Mouse (Mus musculus) hindbrain, embryonic 10.5 days (tissue): ENCODE results near the gene Akap7. TPM values are rescaled to one million over a fixed set of nuclear protein-coding genes. Genes with fewer than 3 reads are reported as not detected.
A peak's percentile ranks its signal among the peaks of the same experiment; 100 is the strongest.
"Not testable (repeated sequence)": the region's sequence is repeated elsewhere in the genome, so short reads cannot be mapped to it uniquely, and the experiment has no call there.

Source experiments
- DNase-seq: peaks from one replicate; pipeline ENCODE4 v3.0.0-alpha.2; 2017; ENCODE audit warnings: low spot score
- H3K27ac ChIP-seq: fragments of 300-500 bp; sonication (generic); 2 replicates; pipeline ENCODE4 v1.5.1; 2016; ENCODE audit warnings: mild to moderate bottlenecking, moderate library complexity
- H3K27me3 ChIP-seq: fragments of 300-500 bp; sonication (generic); 2 replicates; pipeline ENCODE4 v1.6.1; 2016; ENCODE audit warnings: mild to moderate bottlenecking; ENCODE audit not compliant: poor library complexity, insufficient read depth, severe bottlenecking
- H3K36me3 ChIP-seq: fragments of 300-500 bp; sonication (generic); 2 replicates; pipeline ENCODE4 v1.6.1; 2016; ENCODE audit warnings: mild to moderate bottlenecking, moderate library complexity
- H3K4me1 ChIP-seq: fragments of 300-500 bp; sonication (generic); replicated peaks from 2 replicates; pipeline ENCODE4 v1.6.1; 2016; ENCODE audit warnings: mild to moderate bottlenecking
- H3K4me3 ChIP-seq: fragments of 300-500 bp; sonication (generic); 2 replicates; pipeline ENCODE4 v1.5.1; 2016; ENCODE audit warnings: mild to moderate bottlenecking, moderate library complexity
- H3K9me3 ChIP-seq: fragments of 300-500 bp; sonication (generic); 2 replicates; pipeline ENCODE4 v1.6.1; 2016; ENCODE audit warnings: mild to moderate bottlenecking, moderate library complexity
- WGBS: fragments of 180-500 bp; shearing (Covaris S2); methylation state at CpG from one replicate; pipeline ENCODE4 v1.1.7; 2016; 5-methylcytosine and 5-hydroxymethylcytosine counted together
- polyA plus RNA-seq: library from polyadenylated mRNA; unstranded; fragments of >200 nt; fragmentation: Nextera tagmentation; extraction: Ambion mirVana; gene quantifications from 2 replicates; pipeline ENCODE4 v1.2.1, GENCODE M21; 2016

Gene Akap7
- polyA plus RNA-seq, 1 experiment from 2014 or later = 16.3 TPM

DNA sequence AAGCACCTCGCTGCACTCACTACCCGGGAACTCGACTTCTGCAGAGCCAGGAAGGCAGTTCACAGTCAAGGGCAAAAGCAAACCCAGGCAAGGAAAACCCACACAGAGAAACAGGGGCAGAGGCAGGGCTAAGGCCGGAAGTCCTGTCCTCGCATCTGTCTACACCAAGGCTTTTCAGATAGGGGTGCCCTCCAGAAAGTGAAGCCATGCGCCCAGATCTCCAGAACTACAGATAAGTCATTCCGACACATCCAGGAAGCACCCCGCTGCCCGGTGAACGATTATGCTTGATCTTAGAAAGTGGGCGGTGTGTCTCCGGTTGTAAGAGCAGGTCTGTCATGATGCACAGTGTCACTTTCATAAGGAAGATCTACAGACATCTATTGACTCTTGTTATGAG is 109.1 kb downstream of the Akap7 start:
- Histone ChIP-seq H3K9me3 (no peaks in the 10 kb centered on the region), H3K27ac (no peak overlapping the region), H3K36me3 (no peaks in the 10 kb centered on the region), H3K27me3 (peaks cover 17% of the 10 kb centered on the region), H3K4me3 (no peak overlapping the region), H3K4me1 (peaks cover 9% of the 10 kb centered on the region)
- 82% methylated on average over 12 of the region's 12 CpGs for WGBS
- no peak for DNase-seq

DNA sequence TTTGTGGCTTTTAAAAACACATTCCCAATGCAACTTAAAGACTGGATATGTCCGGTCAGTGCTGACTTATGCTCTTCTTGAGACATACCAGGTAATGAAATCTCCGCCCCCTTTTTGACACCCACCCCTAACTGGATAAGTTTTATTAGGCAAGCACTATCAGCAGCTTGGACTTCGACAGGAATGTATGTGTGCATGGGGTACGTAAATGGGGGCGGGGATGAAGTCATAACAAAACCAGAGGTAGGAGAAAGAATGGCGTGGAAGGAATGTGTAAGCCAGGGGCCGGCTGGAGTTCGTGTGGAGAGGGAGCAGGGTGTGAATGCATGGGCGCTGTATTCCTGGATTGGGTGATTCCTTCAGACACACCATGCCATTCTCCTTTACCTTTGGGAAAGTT is 109.6 kb downstream of the Akap7 start:
- Histone ChIP-seq H3K9me3 (no peaks in the 10 kb centered on the region), H3K27me3 (peaks cover 17% of the 10 kb centered on the region)
- WGBS = 76% methylated on average over 9 of the region's 9 CpGs

DNA sequence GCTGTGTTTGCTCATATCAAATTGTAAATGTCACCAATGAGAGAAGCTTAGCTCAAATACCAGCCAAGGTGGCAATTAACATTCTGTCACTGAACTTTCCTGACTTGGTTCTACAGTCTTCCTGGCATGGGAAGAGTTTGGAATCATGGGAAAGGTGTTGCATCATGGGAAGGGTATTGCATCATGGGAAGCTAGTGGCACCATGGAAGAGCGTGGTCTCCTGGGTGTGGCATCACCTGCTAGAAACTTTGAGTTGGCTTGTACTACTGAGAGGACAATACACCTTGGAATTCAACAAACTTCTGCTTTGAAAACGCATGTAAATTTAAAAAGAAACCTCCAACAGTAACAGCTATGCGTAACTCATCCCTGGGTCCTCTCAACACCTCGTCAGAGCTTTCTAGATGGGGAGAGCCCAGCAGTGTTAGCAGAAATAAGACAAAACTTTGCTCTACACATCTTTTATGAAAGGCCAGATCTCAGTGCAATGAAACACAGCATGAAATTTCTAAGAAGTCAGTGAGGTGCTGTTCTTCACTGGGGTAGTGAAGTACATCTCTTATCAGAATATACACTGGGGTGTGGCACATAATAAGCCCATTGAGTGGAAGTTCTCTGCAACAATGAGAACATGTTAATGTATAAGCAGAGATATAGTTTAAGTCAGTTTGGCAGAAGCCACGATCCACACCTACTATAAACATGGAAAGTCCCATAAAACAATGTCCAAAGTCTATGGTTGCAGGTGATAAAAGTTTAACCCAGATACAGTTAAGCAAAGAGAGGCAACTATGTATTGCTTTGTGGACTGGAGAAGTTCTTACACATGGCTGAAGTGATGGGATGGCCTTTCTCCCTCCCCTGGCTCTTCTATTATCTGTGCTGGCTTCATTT is 115.2 kb downstream of the Akap7 start:
- Histone ChIP-seq H3K36me3 (no peaks in the 10 kb centered on the region), H3K4me3 (no peak overlapping the region), H3K4me1 (no peaks in the 10 kb centered on the region), H3K27ac (no peak overlapping the region), H3K9me3 (no peaks in the 10 kb centered on the region), H3K27me3 (no peaks in the 10 kb centered on the region)
- 88% methylated on average over 5 of the region's 5 CpGs for WGBS
- DNase-seq = no peak

More for the DNA sequence above, 109.6 kb downstream of the Akap7 start:
- H3K4me1 ChIP-seq = peaks cover 9% of the 10 kb centered on the region
- H3K4me3 ChIP-seq = no peak overlapping the region
- DNase-seq = no peak
- H3K27ac ChIP-seq = no peak overlapping the region
- H3K36me3 ChIP-seq = no peaks in the 10 kb centered on the region

DNA sequence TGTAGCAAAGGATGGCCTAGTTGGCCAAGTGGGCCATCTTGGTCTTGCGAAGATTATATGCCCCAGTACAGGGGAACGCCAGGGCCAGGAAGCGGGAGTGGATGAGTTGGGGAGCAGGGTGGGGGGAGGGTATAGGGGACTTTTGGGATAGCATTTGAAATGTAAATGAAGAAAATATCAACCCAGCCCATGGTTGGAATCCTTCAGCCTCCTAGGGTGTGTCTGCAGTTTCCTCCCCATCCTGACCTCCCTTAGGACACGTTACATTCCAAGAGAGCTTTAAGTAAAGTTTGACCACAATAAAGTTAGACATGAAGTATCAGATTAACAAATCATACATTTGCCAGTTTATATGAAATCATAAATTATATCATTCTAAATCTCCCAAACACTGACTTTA is 116.5 kb downstream of the Akap7 start:
- Histone ChIP-seq H3K27me3 (no peaks in the 10 kb centered on the region), H3K27ac (no peak overlapping the region), H3K4me3 (no peak overlapping the region), H3K9me3 (no peaks in the 10 kb centered on the region), H3K36me3 (no peaks in the 10 kb centered on the region), H3K4me1 (no peaks in the 10 kb centered on the region)
- no peak for DNase-seq
- 99% methylated on average over 4 of the region's 4 CpGs for WGBS

DNA sequence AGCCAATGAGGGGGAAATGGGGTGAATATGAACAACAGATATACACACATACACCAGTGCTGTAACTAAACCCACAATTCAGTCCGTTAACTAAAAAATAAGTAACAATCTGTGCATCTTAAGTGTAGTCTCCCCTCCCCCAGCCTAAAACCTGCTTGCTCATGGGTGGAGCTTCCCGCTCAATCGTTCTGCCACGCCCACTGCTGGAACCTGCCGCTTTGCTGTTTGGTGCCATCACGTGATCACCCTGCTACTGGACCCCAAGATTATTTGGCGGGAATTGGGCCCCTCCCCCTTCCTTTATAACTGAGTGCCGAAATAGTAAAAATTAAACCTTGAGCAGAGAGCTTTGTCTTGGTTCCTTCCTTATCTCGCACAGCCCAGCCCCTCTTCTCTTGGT is 121.4 kb downstream of the Akap7 start:
- DNase-seq, H3K27ac ChIP-seq, H3K9me3 ChIP-seq, H3K4me3 ChIP-seq, H3K27me3 ChIP-seq, H3K4me1 ChIP-seq, H3K36me3 ChIP-seq: not testable (repeated sequence)
- WGBS = 62% methylated on average over 9 of the region's 9 CpGs

DNA sequence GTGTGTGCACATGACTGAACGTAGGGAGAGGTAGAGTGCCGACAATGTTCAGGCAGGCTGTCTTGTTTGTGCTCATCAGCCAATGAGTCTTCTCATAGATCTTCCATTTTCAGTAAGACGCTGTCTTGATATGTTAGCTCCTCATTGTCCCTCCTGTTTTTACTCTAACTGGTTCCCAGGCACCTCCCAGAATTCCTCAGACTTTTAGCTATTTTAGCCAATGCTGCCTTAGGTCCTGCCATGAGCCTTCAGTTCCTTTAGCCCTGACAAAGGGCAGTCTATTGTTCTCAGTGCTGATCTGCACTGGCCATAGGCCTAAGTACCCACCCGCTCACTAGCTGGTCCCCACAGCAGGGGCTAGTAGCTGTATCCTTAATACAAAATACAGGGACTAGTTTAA is 122.0 kb downstream of the Akap7 start:
- Histone ChIP-seq H3K27ac (no peak overlapping the region), H3K27me3 (no peaks in the 10 kb centered on the region), H3K9me3 (no peaks in the 10 kb centered on the region), H3K36me3 (no peaks in the 10 kb centered on the region), H3K4me3 (no peak overlapping the region), H3K4me1 (no peaks in the 10 kb centered on the region)
- WGBS = 90% methylated on average over 4 of the region's 4 CpGs
- no peak for DNase-seq

DNA sequence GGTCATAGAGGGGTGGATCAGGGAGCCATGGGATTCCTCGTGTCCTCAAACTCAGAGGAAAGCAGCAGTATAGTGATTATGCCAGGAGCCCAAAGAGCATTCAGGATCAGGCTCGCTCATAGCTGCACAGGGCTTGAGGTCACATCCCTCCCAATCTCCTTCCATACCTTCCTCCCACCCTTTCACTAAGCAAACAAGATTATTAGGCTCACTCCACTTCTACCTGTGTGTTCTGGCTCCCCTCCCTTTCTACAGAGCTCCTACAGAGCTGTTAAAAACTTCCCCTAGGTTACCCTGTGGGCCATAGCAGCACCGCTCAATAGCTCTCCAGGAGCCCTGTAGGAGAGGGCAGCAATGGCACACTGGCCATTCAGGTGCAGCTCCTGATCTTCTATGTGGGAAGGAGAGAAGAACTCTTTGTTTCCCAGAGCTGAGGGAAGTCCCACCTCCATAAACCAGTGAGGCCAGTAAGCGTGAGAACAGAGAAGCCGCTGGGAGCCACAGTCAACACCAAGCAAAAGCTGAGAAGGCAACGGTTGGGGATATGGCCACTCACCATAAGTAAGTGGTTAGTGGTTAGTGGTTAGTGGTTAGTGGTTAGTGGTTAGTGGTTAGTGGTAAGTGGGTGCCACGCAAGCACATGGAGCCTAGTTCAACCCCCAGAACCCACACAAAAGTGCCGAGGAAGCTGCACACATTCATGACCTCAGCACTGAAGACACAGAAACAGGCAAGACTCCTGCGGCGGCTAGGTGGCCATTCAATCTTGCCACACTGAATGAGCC is 122.7 kb downstream of the Akap7 start:
- no peak for DNase-seq
- Histone ChIP-seq H3K36me3 (no peaks in the 10 kb centered on the region), H3K9me3 (no peaks in the 10 kb centered on the region), H3K4me1 (no peaks in the 10 kb centered on the region), H3K4me3 (no peak overlapping the region), H3K27ac (no peak overlapping the region), H3K27me3 (no peaks in the 10 kb centered on the region)
- 84% methylated on average over 10 of the region's 10 CpGs for WGBS

DNA sequence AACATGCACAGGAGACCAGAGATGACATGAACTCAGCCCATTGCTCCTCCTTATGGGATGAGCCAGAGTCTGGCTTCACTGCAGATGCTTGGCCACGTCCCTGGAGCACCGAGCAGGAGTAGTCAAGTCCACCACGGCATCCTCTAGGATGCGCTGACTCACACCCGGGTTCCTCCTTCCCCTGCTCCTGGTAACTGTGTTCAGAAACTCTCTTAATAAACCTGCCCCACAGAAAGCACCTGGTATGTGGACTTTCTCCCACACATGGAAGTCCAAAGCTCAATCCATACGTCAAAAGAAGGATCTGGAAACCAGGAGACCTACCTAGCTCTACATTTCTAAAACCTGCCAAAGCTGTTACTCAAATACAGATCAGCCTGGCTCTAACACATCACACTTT is 124.4 kb downstream of the Akap7 start:
- Histone ChIP-seq H3K36me3 (no peaks in the 10 kb centered on the region), H3K27me3 (no peaks in the 10 kb centered on the region), H3K4me1 (no peaks in the 10 kb centered on the region), H3K4me3 (no peak overlapping the region), H3K9me3 (no peaks in the 10 kb centered on the region), H3K27ac (no peak overlapping the region)
- no peak for DNase-seq
- WGBS = 93% methylated on average over 6 of the region's 6 CpGs

DNA sequence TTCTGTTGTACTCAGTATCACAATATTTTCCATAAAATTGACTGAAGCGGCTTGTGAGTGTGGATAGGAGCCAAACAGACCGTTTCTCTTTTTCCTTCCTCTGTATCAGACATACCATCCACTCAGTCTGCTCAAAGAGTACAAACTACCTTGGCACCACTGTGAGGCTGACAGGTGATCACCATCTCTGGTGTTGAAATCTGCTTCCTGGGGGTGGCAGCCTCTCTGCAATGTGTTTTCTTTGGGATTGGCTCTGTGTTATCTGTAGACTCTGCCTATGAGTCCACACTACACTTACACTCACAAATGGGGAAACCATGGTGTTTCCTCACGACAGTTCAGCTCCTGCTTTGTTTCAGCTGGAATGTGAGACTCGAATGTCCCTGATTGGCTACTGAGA is 128.6 kb downstream of the Akap7 start:
- H3K27me3 ChIP-seq = no peaks in the 10 kb centered on the region
- no peak for DNase-seq
- 88% methylated on average over 4 of the region's 4 CpGs for WGBS
- H3K9me3 ChIP-seq = no peaks in the 10 kb centered on the region
- H3K27ac ChIP-seq = no peak overlapping the region
- H3K4me1 ChIP-seq = no peaks in the 10 kb centered on the region
- H3K4me3 ChIP-seq = no peak overlapping the region
- no peaks in the 10 kb centered on the region for H3K36me3 ChIP-seq

DNA sequence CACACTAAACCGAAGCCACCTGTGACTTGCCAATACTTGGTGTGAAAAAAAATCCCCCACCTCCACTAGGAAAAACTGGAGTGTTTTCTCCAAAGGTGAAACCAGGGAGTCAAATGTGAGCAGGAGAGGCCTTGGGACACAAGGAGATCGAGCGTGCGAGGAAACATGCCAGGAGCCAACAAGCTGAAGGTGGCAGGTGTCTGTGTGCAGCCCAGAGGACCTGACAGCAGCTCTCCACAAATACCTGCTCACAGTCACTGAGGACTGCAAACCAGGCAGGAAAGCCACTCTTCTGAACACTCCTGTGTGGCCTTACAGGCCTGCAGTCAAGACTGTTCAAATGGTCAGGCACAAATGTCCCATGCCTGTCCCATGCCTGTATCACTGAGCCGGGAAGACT is 130.4 kb downstream of the Akap7 start:
- no peaks in the 10 kb centered on the region for H3K9me3 ChIP-seq
- no peaks in the 10 kb centered on the region for H3K4me1 ChIP-seq
- DNase-seq = no peak
- H3K27ac ChIP-seq = no peak overlapping the region
- 93% methylated on average over 5 of the region's 5 CpGs for WGBS
- H3K27me3 ChIP-seq = no peaks in the 10 kb centered on the region
- H3K36me3 ChIP-seq = no peaks in the 10 kb centered on the region
- H3K4me3 ChIP-seq = no peak overlapping the region

DNA sequence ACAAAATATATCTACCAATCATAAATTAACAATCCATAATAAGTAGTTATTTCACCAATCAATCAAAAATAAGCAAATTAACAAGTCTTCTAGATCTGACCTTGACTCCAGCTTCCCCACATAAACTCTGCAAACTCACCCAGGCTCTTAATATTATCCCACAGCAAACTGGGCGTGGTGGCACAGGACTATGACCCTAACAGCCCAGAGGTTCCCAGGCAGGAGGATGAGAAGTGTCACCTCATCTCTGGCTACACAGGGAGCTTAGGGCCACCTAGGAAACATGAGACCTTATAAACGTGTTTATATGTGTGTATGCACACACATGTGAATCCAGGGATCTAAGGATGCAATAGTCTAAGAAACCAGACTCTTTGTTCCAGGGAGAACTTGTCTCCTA is 132.8 kb downstream of the Akap7 start:
- no peak overlapping the region for H3K27ac ChIP-seq
- H3K36me3 ChIP-seq = no peaks in the 10 kb centered on the region
- 0 out of 2 replicates have a peak, but pooled peaks cover 3% of the 10 kb centered on the region for H3K4me1 ChIP-seq
- H3K27me3 ChIP-seq = no peaks in the 10 kb centered on the region
- DNase-seq = no peak
- H3K9me3 ChIP-seq = no peaks in the 10 kb centered on the region
- H3K4me3 ChIP-seq = no peak overlapping the region
- WGBS = 84% methylated on average over 2 of the region's 2 CpGs

DNA sequence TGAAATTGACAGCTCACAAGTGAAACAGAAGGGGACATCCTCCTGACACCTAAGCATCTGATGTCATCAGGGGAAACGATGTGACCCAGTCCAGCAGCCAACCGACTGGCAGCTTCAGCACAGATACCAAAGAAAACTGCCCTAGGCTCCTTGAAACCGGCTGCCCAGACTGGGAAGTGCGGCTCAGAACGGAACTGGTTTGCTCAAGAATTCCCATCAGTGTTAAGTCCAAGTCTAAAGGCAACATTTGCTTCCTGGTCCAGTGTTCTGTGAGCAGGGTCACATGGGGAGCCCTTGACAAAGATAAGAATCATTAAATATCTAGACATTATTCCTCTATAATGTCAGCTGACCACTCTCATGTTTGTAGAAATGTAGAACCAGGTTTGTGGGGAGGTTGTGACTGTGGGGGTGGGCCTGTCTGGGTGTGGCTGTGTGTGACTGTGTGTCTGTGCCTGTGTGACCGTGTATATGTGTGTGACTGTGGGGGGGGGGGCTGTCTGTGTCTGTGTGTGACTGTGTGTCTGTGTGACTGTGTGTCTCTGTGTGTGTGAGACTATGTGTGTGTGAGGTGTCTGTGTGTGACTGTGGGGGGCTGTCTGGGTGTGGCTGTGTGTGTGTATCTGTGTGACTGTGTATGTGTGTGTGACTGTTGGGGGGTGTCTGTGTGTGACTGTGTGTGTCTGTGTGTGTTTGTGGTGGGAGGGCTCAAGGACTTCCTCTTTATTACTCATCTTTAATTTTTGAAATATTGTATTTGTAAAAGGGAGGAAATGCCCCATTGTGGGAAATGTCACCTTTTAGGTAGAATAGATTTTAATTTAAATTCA is 140.1 kb downstream of the Akap7 start:
- no peak overlapping the region for H3K4me3 ChIP-seq
- no peak for DNase-seq
- 79% methylated on average over 6 of the region's 6 CpGs for WGBS
- H3K27me3 ChIP-seq = no peaks in the 10 kb centered on the region
- H3K4me1 ChIP-seq = 0 out of 2 replicates have a peak, but pooled peaks cover 3% of the 10 kb centered on the region
- no peaks in the 10 kb centered on the region for H3K36me3 ChIP-seq
- H3K9me3 ChIP-seq = no peaks in the 10 kb centered on the region
- 0 out of 2 replicates have a peak overlapping the region, but pooled peaks have one; percentile 12 for H3K27ac ChIP-seq
